Mouse (Mus musculus) heart, embryonic 11.5 days (tissue): ENCODE results near the gene Crlf1. TPM values are rescaled to one million over a fixed set of nuclear protein-coding genes. Genes with fewer than 3 reads are reported as not detected.

Experiments used
- ATAC-seq: fragments of 200-750 bp; cut with Nextera tagmentation; replicated peaks from 2 replicates; pipeline ENCODE4 v1.8.0; 2017; ENCODE audit warnings: moderate library complexity; ENCODE audit not compliant: insufficient number of reproducible peaks, low FRiP score, low TSS enrichment
- H3K27ac ChIP-seq: fragments of 300-500 bp; sonication (generic); 2 replicates; pipeline ENCODE4 v1.5.1; 2014; ENCODE audit warnings: mild to moderate bottlenecking, low read depth, low read length
- H3K27me3 ChIP-seq: fragments of 300-500 bp; sonication (generic); 2 replicates; pipeline ENCODE4 v1.6.1; 2014; ENCODE audit warnings: mild to moderate bottlenecking, low read length, mixed read lengths; ENCODE audit not compliant: control insufficient read depth, insufficient read depth
- H3K36me3 ChIP-seq: fragments of 300-500 bp; sonication (generic); 2 replicates; pipeline ENCODE4 v1.6.1; 2014; ENCODE audit warnings: mild to moderate bottlenecking, low read length, moderate library complexity, mixed read lengths; ENCODE audit not compliant: control insufficient read depth, insufficient read depth
- H3K4me1 ChIP-seq: fragments of 300-500 bp; sonication (generic); 2 replicates; pipeline ENCODE4 v1.6.1; 2014; ENCODE audit warnings: low read length; ENCODE audit not compliant: control insufficient read depth, insufficient read depth
- H3K4me2 ChIP-seq: fragments of 300-500 bp; sonication (generic); 2 replicates; pipeline ENCODE4 v1.6.1; 2014; ENCODE audit warnings: mild to moderate bottlenecking, moderate library complexity
- H3K4me3 ChIP-seq: fragments of 300-500 bp; sonication (generic); 2 replicates; pipeline ENCODE4 v1.5.1; 2014; ENCODE audit warnings: low read depth, low read length
- H3K9ac ChIP-seq: fragments of 300-500 bp; sonication (generic); 2 replicates; pipeline ENCODE4 v1.6.1; 2014; ENCODE audit warnings: mild to moderate bottlenecking, low read depth, low read length, moderate library complexity
- H3K9me3 ChIP-seq: fragments of 300-500 bp; sonication (generic); replicated peaks from 2 replicates; pipeline ENCODE4 v1.6.1; 2016; ENCODE audit warnings: low read length; ENCODE audit not compliant: control insufficient read depth
- WGBS: fragments of 180-500 bp; shearing (Covaris S2); extraction: QIAGEN DNeasy Blood & Tissue Kit; methylation state at CpG from one replicate; pipeline ENCODE4 v1.1.7; 2014; ENCODE audit not compliant: insufficient replicate concordance; 5-methylcytosine and 5-hydroxymethylcytosine counted together
- polyA plus RNA-seq: library from polyadenylated mRNA; unstranded; fragments of >200 nt; fragmentation: Nextera tagmentation; extraction: Ambion mirVana; gene quantifications from 2 replicates; pipeline ENCODE4 v1.2.1, GENCODE M21; 2014

Crlf1 gene
- polyA plus RNA-seq, 1 experiment from 2014 or later, result 0.80 TPM

GRCm38 (mm10) chr8:70529741-70530161 is 36.8 kb downstream of the Crlf1 start:
- H3K27me3 ChIP-seq, result no peaks in the 10 kb centered on the region
- peaks cover 38% of the 10 kb centered on the region for H3K36me3 ChIP-seq
- H3K4me1 ChIP-seq, result peaks cover 23% of the 10 kb centered on the region
- no peaks in the 10 kb centered on the region for H3K9me3 ChIP-seq
- H3K4me3 ChIP-seq, result no peak overlapping the region
- no peak overlapping the region for H3K9ac ChIP-seq
- H3K4me2 ChIP-seq, result no peak overlapping the region; the same call in 1 of the 2 replicates
- no peak for ATAC-seq
- 88% methylated on average over 3 of the region's 3 CpGs for WGBS
- H3K27ac ChIP-seq, result no peak overlapping the region

- no peaks in the 10 kb centered on the region for H3K27me3 ChIP-seq
- WGBS, result 91% methylated on average over 2 of the region's 2 CpGs
- H3K9ac ChIP-seq, result no peak overlapping the region
- H3K9me3 ChIP-seq, result no peaks in the 10 kb centered on the region
- no peak for ATAC-seq
- no peak overlapping the region for H3K27ac ChIP-seq
- peaks cover 39% of the 10 kb centered on the region for H3K36me3 ChIP-seq
- no peak overlapping the region; the same call in 1 of the 2 replicates for H3K4me2 ChIP-seq
- peaks cover 28% of the 10 kb centered on the region for H3K4me1 ChIP-seq
- H3K4me3 ChIP-seq, result no peak overlapping the region
These were observed 37.4 kb downstream of the Crlf1 start for GRCm38 (mm10) chr8:70530314-70530713.

- no peak overlapping the region for H3K4me2 ChIP-seq
- no peaks in the 10 kb centered on the region for H3K9me3 ChIP-seq
- WGBS, result 93% methylated on average over 12 of the region's 12 CpGs
- H3K9ac ChIP-seq, result no peak overlapping the region
- H3K4me1 ChIP-seq, result peaks cover 13% of the 10 kb centered on the region
- peaks cover 44% of the 10 kb centered on the region for H3K36me3 ChIP-seq
- no peak overlapping the region for H3K4me3 ChIP-seq
- H3K27ac ChIP-seq, result no peak overlapping the region
- no peak for ATAC-seq
- no peaks in the 10 kb centered on the region for H3K27me3 ChIP-seq
These were observed 41.3 kb downstream of the Crlf1 start for GRCm38 (mm10) chr8:70534281-70534680.

GRCm38 (mm10) chr8:70535221-70535620 is 42.3 kb downstream of the Crlf1 start:
- no peak for ATAC-seq

GRCm38 (mm10) chr8:70535701-70536100 is 42.7 kb downstream of the Crlf1 start:
- Histone ChIP-seq H3K4me3 (no peak overlapping the region), H3K4me1 (peaks cover 17% of the 10 kb centered on the region), H3K4me2 (no peak overlapping the region), H3K27ac (no peak overlapping the region), H3K27me3 (no peaks in the 10 kb centered on the region), H3K9ac (no peak overlapping the region), H3K9me3 (no peaks in the 10 kb centered on the region), H3K36me3 (peaks cover 34% of the 10 kb centered on the region)
- WGBS, result 66% methylated on average over 2 of the region's 2 CpGs
- no peak for ATAC-seq

More at GRCm38 (mm10) chr8:70535221-70535620, 42.3 kb downstream of the Crlf1 start:
- no peak overlapping the region for H3K4me3 ChIP-seq
- H3K4me1 ChIP-seq, result peaks cover 13% of the 10 kb centered on the region
- WGBS, result 84% methylated on average over 3 of the region's 3 CpGs
- H3K9ac ChIP-seq, result 0 out of 2 replicates have a peak overlapping the region, but pooled peaks have one; percentile 16
- no peaks in the 10 kb centered on the region for H3K27me3 ChIP-seq
- peaks cover 37% of the 10 kb centered on the region for H3K36me3 ChIP-seq
- no peak overlapping the region for H3K4me2 ChIP-seq
- no peak overlapping the region for H3K27ac ChIP-seq
- H3K9me3 ChIP-seq, result no peaks in the 10 kb centered on the region

GRCm38 (mm10) chr8:70538024-70538579 is 45.1 kb downstream of the Crlf1 start:
- Histone ChIP-seq H3K9ac (peak overlapping the region; percentile 70), H3K27ac (peak overlapping the region; percentile 95), H3K4me3 (peak overlapping the region; percentile 88), H3K4me1 (peaks cover 28% of the 10 kb centered on the region), H3K36me3 (peaks cover 18% of the 10 kb centered on the region), H3K4me2 (peak overlapping the region; percentile 98), H3K9me3 (no peaks in the 10 kb centered on the region), H3K27me3 (no peaks in the 10 kb centered on the region)
- WGBS, result 14% methylated on average over 24 of the region's 24 CpGs
- ATAC-seq, result 0 out of 2 replicates have a peak, but pooled peaks have one; percentile 22

GRCm38 (mm10) chr8:70538633-70539076 is 45.7 kb downstream of the Crlf1 start:
- no peaks in the 10 kb centered on the region for H3K27me3 ChIP-seq
- H3K9me3 ChIP-seq, result no peaks in the 10 kb centered on the region
- peak overlapping the region; percentile 98 for H3K4me2 ChIP-seq
- H3K4me3 ChIP-seq, result peak overlapping the region; percentile 88
- peak overlapping the region; percentile 91 for H3K9ac ChIP-seq
- peaks cover 14% of the 10 kb centered on the region for H3K36me3 ChIP-seq
- H3K4me1 ChIP-seq, result peaks cover 28% of the 10 kb centered on the region
- WGBS, result under 1% methylated on average over 32 of the region's 32 CpGs
- H3K27ac ChIP-seq, result peak overlapping the region; percentile 95
- ATAC-seq, result peak; percentile 75

- H3K4me1 ChIP-seq, result peaks cover 31% of the 10 kb centered on the region
- WGBS, result under 1% methylated on average over 58 of the region's 58 CpGs
- H3K36me3 ChIP-seq, result peaks cover 12% of the 10 kb centered on the region
- H3K9me3 ChIP-seq, result no peaks in the 10 kb centered on the region
- H3K4me3 ChIP-seq, result peak within 1 kb of the TSS; percentile 88
- peak within 1 kb of the TSS; percentile 95 for H3K27ac ChIP-seq
- no peaks in the 10 kb centered on the region for H3K27me3 ChIP-seq
- H3K4me2 ChIP-seq, result peak within 1 kb of the TSS; percentile 98
- peak within 1 kb of the TSS; percentile 91 for H3K9ac ChIP-seq
- peak; percentile 83 for ATAC-seq
These were observed 46.3 kb downstream of the Crlf1 start, which contains the start of gene Ell for GRCm38 (mm10) chr8:70539077-70539813. Ell (plus strand) TSS chr8:70539457.
